Mouse (Mus musculus): ENCODE data around the gene Cnnm3. TPM values are rescaled to one million over a fixed set of nuclear protein-coding genes. Genes with fewer than 3 reads are reported as not detected.

Cnnm3 gene
- total and polyA plus RNA-seq, 3 experiments, result 4.2 to 9.9 TPM; not detected in 1

DNA sequence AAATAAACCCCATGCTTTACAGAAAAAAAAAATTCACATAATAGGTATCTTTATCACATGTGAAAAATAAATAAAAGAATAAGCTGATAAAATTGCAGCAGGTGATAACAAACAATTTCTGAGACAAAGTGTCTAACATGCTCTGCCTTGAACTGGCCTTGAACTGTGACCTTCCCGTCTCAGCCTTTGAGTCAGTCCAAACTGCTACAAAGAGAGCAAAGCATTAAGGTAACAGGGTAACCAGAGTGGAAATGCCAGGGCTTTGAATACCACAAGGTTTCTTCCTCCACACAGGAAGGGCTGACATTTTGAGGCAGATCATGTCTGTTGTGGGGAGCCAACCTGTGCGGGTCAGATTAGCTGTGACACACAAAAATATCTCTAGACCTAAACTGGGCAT is 33.7 kb downstream of the Cnnm3 start:
- TF ChIP-seq POLR2A (IDR thresholded peaks at IDR 0.05; ENCODE audit: control insufficient read depth in 1 of 2, insufficient read depth in 1 of 2, low read depth in 1 of 2, low read length in 2 of 2, poor library complexity in 1 of 2) (no peak), ZMIZ1 (IDR thresholded peaks at IDR 0.05; ENCODE audit: low read depth, low read length) (no peak), POLR2AphosphoS5 (IDR thresholded peaks at IDR 0.05; ENCODE audit: borderline replicate concordance, low read depth, low read length) (no peak)

DNA sequence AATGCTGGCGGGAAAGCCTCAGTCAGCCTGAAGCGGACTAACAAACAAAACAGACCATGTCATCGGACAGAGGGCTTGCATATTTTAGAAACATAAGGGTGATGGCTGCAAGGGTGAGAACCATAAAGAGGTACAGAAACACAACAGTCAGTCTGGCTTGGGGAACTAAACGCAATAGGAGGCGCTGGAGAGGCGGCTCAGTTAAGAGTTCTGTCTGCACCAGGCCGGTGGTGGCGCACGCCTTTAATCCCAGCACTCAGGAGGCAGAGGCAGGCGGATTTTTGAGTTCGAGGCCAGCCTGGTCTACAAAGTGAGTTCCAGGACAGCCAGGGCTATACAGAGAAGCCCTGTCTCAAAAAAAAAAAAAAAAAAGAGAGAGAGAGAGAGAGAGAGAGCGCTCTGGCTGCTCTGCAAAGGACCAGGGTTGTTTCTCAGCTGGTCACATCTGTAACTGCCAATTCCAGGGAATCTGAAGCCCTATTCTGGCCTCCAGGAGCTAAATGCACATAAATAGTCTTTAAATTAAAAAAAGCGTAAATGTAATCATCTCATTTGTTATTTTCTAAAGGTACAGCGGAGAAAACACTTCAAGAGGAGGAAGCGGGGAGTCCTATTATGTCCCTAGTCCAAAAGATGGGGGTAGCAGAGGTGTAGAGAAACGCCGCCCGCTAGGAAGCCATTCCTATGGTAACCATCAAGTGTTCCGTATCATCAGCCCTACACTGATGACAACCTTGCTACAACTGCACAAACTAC is 34.4 kb downstream of the Cnnm3 start:
- H3K9ac ChIP-seq (ENCODE audit: control insufficient read depth, low read depth, low read length, poor library complexity, severe bottlenecking), result peak overlapping the region; percentile 77
- H3K36me3 ChIP-seq (ENCODE audit: control insufficient read depth in 1 of 2, insufficient read depth in 2 of 2, low read length in 2 of 2), result no peaks in the 10 kb centered on the region; a peak in 1 of 4 replicates
- H3K4me1 ChIP-seq (ENCODE audit: control insufficient read depth in 1 of 2, insufficient read depth in 2 of 2, low read length in 2 of 2), result peaks cover 0 to 3% of the 10 kb centered on the region in 2 experiments; a peak in 3 of 4 replicates
- H3K27me3 ChIP-seq (ENCODE audit: control insufficient read depth in 1 of 2, insufficient read depth in 2 of 2, low read length in 2 of 2), result no peaks in the 10 kb centered on the region
- peak; percentile 71 for DNase-seq (ENCODE audit: low read depth, low spot score)
- H3K4me3 ChIP-seq (ENCODE audit: control insufficient read depth in 1 of 2, insufficient read depth in 1 of 2, low read depth in 2 of 2, low read length in 2 of 2), result peak overlapping the region; percentile 69 to 75
- peaks cover 4% of the 10 kb centered on the region for H3K79me2 ChIP-seq (ENCODE audit: control insufficient read depth, insufficient read depth, low read length, poor library complexity)
- H3K9me3 ChIP-seq (replicated peaks; ENCODE audit: insufficient read depth, low read length), result no peaks in the 10 kb centered on the region
- H3K27ac ChIP-seq (ENCODE audit: control insufficient read depth, low read depth, low read length), result peak overlapping the region; percentile 13
- TF ChIP-seq BHLHE40 (IDR thresholded peaks at IDR 0.05; ENCODE audit: borderline replicate concordance, low read depth, low read length) (no peak), CHD2 (IDR thresholded peaks at IDR 0.05; ENCODE audit: low read length) (no peak), ZNF384 (IDR thresholded peaks at IDR 0.05; ENCODE audit: low read depth, low read length) (peak; percentile 56; the same call in 1 of the 2 replicates), POLR2AphosphoS5 (IDR thresholded peaks at IDR 0.05; ENCODE audit: borderline replicate concordance, low read depth, low read length) (no peak), TBP (IDR thresholded peaks at IDR 0.05; ENCODE audit: low read depth, low read length) (peak; percentile 97), CTCF (IDR thresholded peaks at IDR 0.05 in 2 of 3, conservative IDR thresholded peaks at IDR 0.05 in 1 of 3; ENCODE audit: control insufficient read depth in 1 of 3, insufficient read depth in 1 of 3, low read depth in 2 of 3, low read length in 3 of 3, poor library complexity in 1 of 3, severe bottlenecking in 1 of 3) (peak in 2 of 3 experiments; percentile 39 to 42; a peak in 4 of 6 replicates), MYC (IDR thresholded peaks at IDR 0.05; ENCODE audit: low read depth, low read length) (no peak), JUND (IDR thresholded peaks at IDR 0.05; ENCODE audit: low read depth, low read length) (no peak), SIN3A (IDR thresholded peaks at IDR 0.05; ENCODE audit: low read length) (no peak), GATA1 (IDR thresholded peaks at IDR 0.05; ENCODE audit: low read depth, low read length) (no peak), GABPA (IDR thresholded peaks at IDR 0.05; ENCODE audit: low read depth, low read length) (no peak), MAX (IDR thresholded peaks at IDR 0.05; ENCODE audit: low read length) (no peak), MXI1 (IDR thresholded peaks at IDR 0.05; ENCODE audit: low read depth, low read length) (no peak), E2F4 (IDR thresholded peaks at IDR 0.05; ENCODE audit: borderline replicate concordance, low read depth, low read length) (no peak)

More for the DNA sequence above, 33.7 kb downstream of the Cnnm3 start:
- peak overlapping the region; percentile 0; the same call in 1 of the 2 replicates for H3K27ac ChIP-seq (ENCODE audit: control insufficient read depth, low read depth, low read length)
- no peak overlapping the region for H3K9ac ChIP-seq (ENCODE audit: control insufficient read depth, low read depth, low read length, poor library complexity, severe bottlenecking)
- no peaks in the 10 kb centered on the region for H3K27me3 ChIP-seq (ENCODE audit: control insufficient read depth in 1 of 2, insufficient read depth in 2 of 2, low read length in 2 of 2)
- peaks cover 4% of the 10 kb centered on the region for H3K79me2 ChIP-seq (ENCODE audit: control insufficient read depth, insufficient read depth, low read length, poor library complexity)
- no peaks in the 10 kb centered on the region; a peak in 1 of 4 replicates for H3K36me3 ChIP-seq (ENCODE audit: control insufficient read depth in 1 of 2, insufficient read depth in 2 of 2, low read length in 2 of 2)
- no peaks in the 10 kb centered on the region for H3K9me3 ChIP-seq (replicated peaks; ENCODE audit: insufficient read depth, low read length)
- no peak for DNase-seq (ENCODE audit: low read depth, low spot score)
- no peak overlapping the region for H3K4me3 ChIP-seq (ENCODE audit: control insufficient read depth in 1 of 2, insufficient read depth in 1 of 2, low read depth in 2 of 2, low read length in 2 of 2)
- H3K4me1 ChIP-seq (ENCODE audit: control insufficient read depth in 1 of 2, insufficient read depth in 2 of 2, low read length in 2 of 2), result peaks cover 0 to 3% of the 10 kb centered on the region in 2 experiments; a peak in 3 of 4 replicates

Measured in MEL (cell line).